Mouse (Mus musculus) spleen, postnatal 36 days (tissue): ENCODE data around the gene Zmym3.
A peak's percentile ranks its signal among the peaks of the same experiment; 100 is the strongest.

Experiments
- DNase-seq, 2 experiments: peaks; one replicate each; pipeline ENCODE4 v3.0.0; 2022; ENCODE audit warnings: low spot score in 2 of 2, mixed read lengths in 1 of 2

The Zmym3 gene

GRCm38 (mm10) chrX:101420700-101421095 is at the start of gene Zmym3:
TSS of gene Zmym3 (minus strand) at chrX:101420849.
- no peak for DNase-seq

GRCm38 (mm10) chrX:101451591-101451990 is 30.9 kb upstream of the Zmym3 start:
- no peak for DNase-seq

- DNase-seq, result no peak
Observed at GRCm38 (mm10) chrX:101451147-101451546, 30.5 kb upstream of the Zmym3 start.

- DNase-seq, result no peak
Observed at GRCm38 (mm10) chrX:101448886-101449475, 28.3 kb upstream of the Zmym3 start, which contains the start of gene Itgb1bp2. TSS of gene Itgb1bp2 (plus strand) at chrX:101449088.

GRCm38 (mm10) chrX:101429976-101430375 is 9.3 kb upstream of the Zmym3 start:
- DNase-seq, result peak in 1 of 2 experiments; percentile 4

GRCm38 (mm10) chrX:101429142-101429949 is 8.7 kb upstream of the Zmym3 start, which contains the start of gene Nono:
TSS of gene Nono (plus strand) at chrX:101429318.
- DNase-seq, result peak; percentile 88 to 90

GRCm38 (mm10) chrX:101428785-101429141 is 8.1 kb upstream of the Zmym3 start:
- no peak for DNase-seq

GRCm38 (mm10) chrX:101427774-101428173 is 7.1 kb upstream of the Zmym3 start:
- peak in 1 of 2 experiments; percentile 18 for DNase-seq

- no peak for DNase-seq
Observed at GRCm38 (mm10) chrX:101423462-101423861, 2.8 kb upstream of the Zmym3 start.

- DNase-seq, result peak; percentile 83 to 86
Observed at GRCm38 (mm10) chrX:101419725-101420699, 637 bp downstream of the Zmym3 start.

- peak; percentile 3 to 25 for DNase-seq
Observed at GRCm38 (mm10) chrX:101418946-101419724, 1.5 kb downstream of the Zmym3 start.

- no peak for DNase-seq
Observed at GRCm38 (mm10) chrX:101396459-101396858, 24.2 kb downstream of the Zmym3 start.

GRCm38 (mm10) chrX:101394341-101394740 is 26.3 kb downstream of the Zmym3 start:
- DNase-seq, result no peak

GRCm38 (mm10) chrX:101388866-101389537 is 31.6 kb downstream of the Zmym3 start:
- DNase-seq, result no peak

GRCm38 (mm10) chrX:101386222-101386621 is 34.4 kb downstream of the Zmym3 start:
- no peak for DNase-seq

GRCm38 (mm10) chrX:101384439-101385137 is 36.1 kb downstream of the Zmym3 start:
- DNase-seq, result no peak

- no peak for DNase-seq
Observed at GRCm38 (mm10) chrX:101383455-101383854, 37.2 kb downstream of the Zmym3 start.

- DNase-seq, result no peak
Observed at GRCm38 (mm10) chrX:101379744-101380143, 40.9 kb downstream of the Zmym3 start.

GRCm38 (mm10) chrX:101377076-101377475 is 43.6 kb downstream of the Zmym3 start:
- no peak for DNase-seq
